8 mouse cellular contexts compared by ENCODE assay signal in the genomic region with DNA sequence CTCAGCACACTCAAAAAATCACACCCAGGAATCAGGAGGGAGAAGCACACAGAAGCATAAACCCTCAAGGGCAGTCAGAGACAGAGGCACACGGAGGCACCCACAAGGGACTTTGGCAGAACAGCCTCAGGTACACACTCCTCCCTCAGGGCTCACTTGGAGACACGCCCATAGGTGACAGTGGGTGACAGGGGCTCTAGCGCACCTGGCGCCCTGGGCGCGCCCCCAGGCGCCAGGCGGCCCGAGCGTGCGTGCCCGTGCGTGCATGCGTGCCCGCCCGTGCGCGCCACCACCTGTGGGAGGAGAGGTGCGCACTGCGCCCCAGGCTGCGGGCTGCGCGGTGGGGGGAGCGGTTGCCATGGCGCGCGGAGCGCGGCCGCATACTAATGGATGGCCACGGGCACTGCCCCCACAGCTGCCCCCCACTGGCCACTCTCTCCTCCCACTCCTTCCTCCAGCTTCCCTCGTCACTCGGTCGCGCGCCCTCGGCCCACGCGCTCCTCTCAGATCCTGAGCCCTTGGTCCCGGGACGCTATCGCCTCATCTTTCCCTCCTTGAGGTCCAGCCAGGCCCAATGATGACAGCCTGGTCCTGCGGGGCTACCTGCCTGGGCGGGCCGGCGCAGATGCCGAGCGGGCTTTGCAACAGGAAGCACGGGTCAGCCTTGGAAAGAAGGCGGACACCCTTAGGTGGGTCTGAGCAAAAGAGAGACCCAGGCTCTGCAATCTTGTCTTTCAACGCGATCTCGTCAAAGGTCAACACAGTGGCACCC. TPM values are rescaled to one million over a fixed set of nuclear protein-coding genes. Genes with fewer than 3 reads are reported as not detected.
A peak's percentile ranks its signal among the peaks of the same experiment; 100 is the strongest.
DNase-seq lines count a peak whose midpoint lies in the region; ATAC-seq and TF ChIP-seq lines count a peak whose summit lies in the region.

No protein-coding gene starts in this region.

- H3K27ac ChIP-seq in heart, postnatal 0 days (ENCODE audit: low read depth), result peak overlapping the region; percentile 94
- H3K27ac ChIP-seq in lung, embryonic 16.5 days (ENCODE audit: low read length), result peak overlapping the region; percentile 91

- peak overlapping the region; percentile 79 for H3K4me2 ChIP-seq in heart, postnatal 0 days (ENCODE audit: low read depth, low read length)
- H3K4me2 ChIP-seq in lung, embryonic 16.5 days (ENCODE audit: low read depth, low read length), result peak overlapping the region; percentile 93

- H3K36me3 ChIP-seq in heart, postnatal 0 days (replicated peaks; ENCODE audit: control insufficient read depth, insufficient read depth, low read length), result no peaks in the 10 kb centered on the region
- no peaks in the 10 kb centered on the region; the same call in 1 of the 2 replicates for H3K36me3 ChIP-seq in lung, embryonic 16.5 days (ENCODE audit: control insufficient read depth, insufficient read depth, low read length)

- peak; percentile 81 for DNase-seq in CD4-positive helper T cell, adult 2 months (ENCODE audit: low read depth, low spot score)
- peak; percentile 45 for DNase-seq in ES-CJ7 (ENCODE audit: low read depth, low spot score)
- DNase-seq in heart, postnatal 0 days (ENCODE audit: low spot score), result no peak
- peak; percentile 84 for DNase-seq in kidney, postnatal 14 days
- peak; percentile 79 to 80 for DNase-seq in right cerebral cortex, postnatal 10 days (ENCODE audit: low spot score in 2 of 2)
- no peak for DNase-seq in gastrocnemius, postnatal 25 days

- H3K27me3 ChIP-seq in heart, postnatal 0 days (ENCODE audit: control insufficient read depth, insufficient read depth, low read length), result no peaks in the 10 kb centered on the region
- H3K27me3 ChIP-seq in lung, embryonic 16.5 days (ENCODE audit: control insufficient read depth, insufficient read depth, low read depth, low read length), result no peaks in the 10 kb centered on the region

- H3K9ac ChIP-seq in heart, postnatal 0 days (replicated peaks; ENCODE audit: low read depth, low read length), result peak overlapping the region; percentile 52
- H3K9ac ChIP-seq in lung, embryonic 16.5 days (ENCODE audit: low read length), result peak overlapping the region; percentile 50

- no peak for TF ChIP-seq EP300 in heart, postnatal 0 days (IDR thresholded peaks at IDR 0.05; ENCODE audit: low read depth)

- no peaks in the 10 kb centered on the region for H3K9me3 ChIP-seq in heart, postnatal 0 days (replicated peaks; ENCODE audit: control insufficient read depth, low read length)
- no peaks in the 10 kb centered on the region for H3K9me3 ChIP-seq in lung, embryonic 16.5 days (ENCODE audit: control insufficient read depth, low read length)

- peaks cover 39% of the 10 kb centered on the region for H3K4me1 ChIP-seq in heart, postnatal 0 days (ENCODE audit: control insufficient read depth, insufficient read depth)
- peaks cover 62% of the 10 kb centered on the region for H3K4me1 ChIP-seq in lung, embryonic 16.5 days (replicated peaks; ENCODE audit: control insufficient read depth, insufficient read depth, low read length)

- peak overlapping the region; percentile 48 for H3K4me3 ChIP-seq in heart, postnatal 0 days (ENCODE audit: low read depth, low read length)
- H3K4me3 ChIP-seq in lung, embryonic 16.5 days (ENCODE audit: low read length), result peak overlapping the region; percentile 46

- 3% methylated on average over 38 of the region's 53 CpGs for WGBS in heart, postnatal 0 days
- WGBS in lung, embryonic 16.5 days, result 3% methylated on average over 34 of the region's 53 CpGs

- peak; percentile 31; the same call in 1 of the 2 replicates for ATAC-seq in common myeloid progenitor, adult 5-6 weeks (replicated peaks; ENCODE audit: low read depth, poor library complexity, severe bottlenecking)
- ATAC-seq in heart, postnatal 0 days (ENCODE audit: insufficient read depth, low read depth), result peak; percentile 27
- ATAC-seq in lung, embryonic 16.5 days (ENCODE audit: low read depth), result peak; percentile 28

- peak; percentile 15; the same call in 1 of the 2 replicates for TF ChIP-seq CTCF in heart, postnatal 0 days (IDR thresholded peaks at IDR 0.05; ENCODE audit: low read depth)

RNA-seq across cellular contexts. Expression of gene Wasf2, which starts 45.1 kb away (rescaled TPM):
- total RNA-seq in common myeloid progenitor, adult 5-6 weeks (2017), result 45.6 and 61.3 TPM in 2 replicates
- total RNA-seq in heart, postnatal 0 days (2014; rRNA removed; ENCODE audit: low replicate concordance), result 54.5 and 119 TPM in 2 replicates
- 55.4 and 62.4 TPM in 2 replicates for polyA plus RNA-seq in heart, postnatal 0 days (2015; fragmentation: Nextera tagmentation; extraction: Ambion mirVana)
- polyA plus RNA-seq in lung, embryonic 16.5 days (2015; fragmentation: Nextera tagmentation; extraction: Ambion mirVana), result 140 and 144 TPM in 2 replicates
- 10 to 100 TPM; 33.8 to 39.7 TPM for total RNA-seq in gastrocnemius, postnatal 25 days (2021)

Comparison
In these comparisons a context has a peak if more than half of its experiments do, and no peak if none do; other contexts are left out.
1. DNase-seq: peak in CD4-positive helper T cell, adult 2 months (single experiment), ES-CJ7 (single experiment), kidney, postnatal 14 days (single experiment) and right cerebral cortex, postnatal 10 days (2 of 2); none in heart, postnatal 0 days (single experiment) and gastrocnemius, postnatal 25 days (single experiment).
2. Peak in every context shown above with its lines, with median percentiles within 50 percentile points of each other: ATAC-seq.